Mouse (Mus musculus) MEL (cell line): ENCODE data around the gene Rnf186. TPM values are rescaled to one million over a fixed set of nuclear protein-coding genes. Genes with fewer than 3 reads are reported as not detected.

ENCODE experiments used
- DNase-seq: peaks from one replicate; pipeline ENCODE4 v3.0.0; 2011; ENCODE audit warnings: low read depth, low spot score
- H3K27ac ChIP-seq: 2 replicates; pipeline ENCODE4 v1.5.1; 2012; ENCODE audit warnings: low read depth, mild to moderate bottlenecking, control low read depth, low read length, moderate library complexity; ENCODE audit not compliant: control insufficient read depth
- H3K27me3 ChIP-seq, 2 experiments: fragments of 150-350 bp in 1 of 2; sonication (generic) in 1 of 2; 2 replicates each; pipeline ENCODE4 v1.6.1; 2012; ENCODE audit warnings: low read length in 2 of 2, mild to moderate bottlenecking in 2 of 2, improper control_type of control experiment in 1 of 2, moderate library complexity in 1 of 2; ENCODE audit not compliant: insufficient read depth in 2 of 2, control insufficient read depth in 1 of 2
- H3K36me3 ChIP-seq, 2 experiments: 2 replicates each; pipeline ENCODE4 v1.6.1; 2012 to 2014; ENCODE audit warnings: low read length in 2 of 2, improper control_type of control experiment in 1 of 2, inconsistent platforms in 1 of 2, mild to moderate bottlenecking in 1 of 2; ENCODE audit not compliant: insufficient read depth in 2 of 2, control insufficient read depth in 1 of 2
- H3K4me1 ChIP-seq, 2 experiments: fragments of 150-350 bp in 1 of 2; sonication (generic) in 1 of 2; 2 replicates each; pipeline ENCODE4 v1.6.1; 2012; ENCODE audit warnings: low read length in 2 of 2, improper control_type of control experiment in 1 of 2, mild to moderate bottlenecking in 1 of 2; ENCODE audit not compliant: insufficient read depth in 2 of 2, control insufficient read depth in 1 of 2
- H3K4me3 ChIP-seq, 2 experiments: fragments of 150-350 bp in 1 of 2; sonication (generic) in 1 of 2; 2 replicates each; pipeline ENCODE4 v1.5.1; 2012; ENCODE audit warnings: low read depth in 2 of 2, low read length in 2 of 2, mild to moderate bottlenecking in 2 of 2, moderate library complexity in 2 of 2, control low read depth in 1 of 2, improper control_type of control experiment in 1 of 2; ENCODE audit not compliant: control insufficient read depth in 1 of 2, insufficient read depth in 1 of 2
- H3K79me2 ChIP-seq: 2 replicates; pipeline ENCODE4 v1.6.1; 2012; ENCODE audit warnings: mild to moderate bottlenecking, low read length, moderate library complexity; ENCODE audit not compliant: control insufficient read depth, poor library complexity, insufficient read depth
- H3K9ac ChIP-seq: 2 replicates; pipeline ENCODE4 v1.6.1; 2012; ENCODE audit warnings: low read depth, mild to moderate bottlenecking, control low read depth, low read length, moderate library complexity; ENCODE audit not compliant: control insufficient read depth, poor library complexity, severe bottlenecking
- H3K9me3 ChIP-seq: fragments of 150-350 bp; sonication (generic); replicated peaks from 2 replicates; pipeline ENCODE4 v1.6.1; 2012; ENCODE audit warnings: mild to moderate bottlenecking, low read length, improper control_type of control experiment, moderate library complexity; ENCODE audit not compliant: insufficient read depth
- BHLHE40 ChIP-seq: IDR thresholded peaks from 2 replicates; pipeline ENCODE4 v1.6.1; 2012; ENCODE audit warnings: low read depth, mild to moderate bottlenecking, inconsistent platforms, low read length, improper control_type of control experiment, borderline replicate concordance
- CHD1 ChIP-seq: IDR thresholded peaks from 2 replicates; pipeline ENCODE4 v1.6.1; 2012; ENCODE audit warnings: low read depth, mild to moderate bottlenecking, inconsistent platforms, low read length, improper control_type of control experiment
- ETS1 ChIP-seq: IDR thresholded peaks from 2 replicates; pipeline ENCODE4 v1.6.1; 2012; ENCODE audit warnings: low read depth, mild to moderate bottlenecking, inconsistent platforms, low read length, improper control_type of control experiment, moderate library complexity
- GATA1 ChIP-seq: IDR thresholded peaks from 2 replicates; pipeline ENCODE4 v1.6.1; 2011; ENCODE audit warnings: low read depth, low read length, improper control_type of control experiment
- JUND ChIP-seq: IDR thresholded peaks from 2 replicates; pipeline ENCODE4 v1.6.1; 2011; ENCODE audit warnings: low read depth, mild to moderate bottlenecking, improper control_type of control experiment, low read length
- KAT2A ChIP-seq: conservative IDR thresholded peaks from 2 replicates; pipeline ENCODE4 v1.6.1; 2012; ENCODE audit warnings: low read depth, low read length, improper control_type of control experiment, inconsistent platforms
- MAFK ChIP-seq: IDR thresholded peaks from 2 replicates; pipeline ENCODE4 v1.6.1; 2011; ENCODE audit warnings: low read depth, mild to moderate bottlenecking, low read length, improper control_type of control experiment, borderline replicate concordance
- MAX ChIP-seq: IDR thresholded peaks from 2 replicates; pipeline ENCODE4 v1.6.1; 2011; ENCODE audit warnings: low read length, improper control_type of control experiment
- MAZ ChIP-seq: IDR thresholded peaks from 2 replicates; pipeline ENCODE4 v1.6.1; 2012; ENCODE audit warnings: low read depth, mild to moderate bottlenecking, inconsistent platforms, low read length, improper control_type of control experiment
- MYB ChIP-seq: IDR thresholded peaks from 2 replicates; pipeline ENCODE4 v1.6.1; 2011; ENCODE audit warnings: mild to moderate bottlenecking, low read depth, low read length, improper control_type of control experiment
- MYC ChIP-seq: IDR thresholded peaks from 2 replicates; pipeline ENCODE4 v1.6.1; 2011; ENCODE audit warnings: low read depth, mild to moderate bottlenecking, low read length, improper control_type of control experiment, moderate library complexity
- NELFE ChIP-seq: IDR thresholded peaks from 2 replicates; pipeline ENCODE4 v1.6.1; 2011; ENCODE audit warnings: low read depth, low read length, improper control_type of control experiment
- NRF1 ChIP-seq: IDR thresholded peaks from 2 replicates; pipeline ENCODE4 v1.6.1; 2014; ENCODE audit warnings: low read depth, mild to moderate bottlenecking, inconsistent platforms, low read length, improper control_type of control experiment, moderate library complexity; ENCODE audit not compliant: poor library complexity, insufficient read depth, severe bottlenecking
- POLR2AphosphoS2 ChIP-seq: IDR thresholded peaks from 2 replicates; pipeline ENCODE4 v1.6.1; 2011; ENCODE audit warnings: low read length, improper control_type of control experiment
- POLR2AphosphoS5 ChIP-seq: IDR thresholded peaks from 2 replicates; pipeline ENCODE4 v1.6.1; 2012; ENCODE audit warnings: low read depth, borderline replicate concordance, mild to moderate bottlenecking, inconsistent platforms, low read length, moderate library complexity, mixed read lengths
- RCOR1 ChIP-seq: IDR thresholded peaks from 2 replicates; pipeline ENCODE4 v1.6.1; 2012; ENCODE audit warnings: low read depth, mild to moderate bottlenecking, inconsistent platforms, low read length, improper control_type of control experiment
- SMC3 ChIP-seq: IDR thresholded peaks from 2 replicates; pipeline ENCODE4 v1.6.1; 2011; ENCODE audit warnings: low read depth, low read length, improper control_type of control experiment
- TAL1 ChIP-seq: IDR thresholded peaks from 2 replicates; pipeline ENCODE4 v1.6.1; 2012; ENCODE audit warnings: mild to moderate bottlenecking, inconsistent platforms, low read length, moderate library complexity, mixed read lengths
- TBP ChIP-seq: IDR thresholded peaks from 2 replicates; pipeline ENCODE4 v1.8.0; 2011; ENCODE audit warnings: low read depth, low read length, improper control_type of control experiment
- USF2 ChIP-seq, 2 experiments: IDR thresholded peaks; 2 replicates each; pipeline ENCODE4 v1.6.1; 2011 to 2012; ENCODE audit warnings: improper control_type of control experiment in 2 of 2, low read length in 2 of 2, borderline replicate concordance in 1 of 2, inconsistent platforms in 1 of 2, low read depth in 1 of 2, mild to moderate bottlenecking in 1 of 2; ENCODE audit not compliant: insufficient read depth in 1 of 2
- ZC3H11A ChIP-seq: IDR thresholded peaks from 2 replicates; pipeline ENCODE4 v1.6.1; 2012; ENCODE audit warnings: low read depth, mild to moderate bottlenecking, inconsistent platforms, low read length, improper control_type of control experiment
- ZKSCAN1 ChIP-seq: IDR thresholded peaks from 2 replicates; pipeline ENCODE4 v1.6.1; 2012; ENCODE audit warnings: low read depth, mild to moderate bottlenecking, inconsistent platforms, low read length, improper control_type of control experiment, moderate library complexity
- polyA plus RNA-seq, 2 experiments: library from polyadenylated mRNA; stranded (reverse) in 1 of 2; unstranded in 1 of 2; fragments of >175 nt in 1 of 2; fragments of >200 nt in 1 of 2; gene quantifications; 2 replicates each; pipeline versions ENCODE4 v1.2.1 to v1.2.4; 2012; ENCODE audit warnings: low replicate concordance in 2 of 2, low read depth in 1 of 2; ENCODE audit not compliant: insufficient read length in 2 of 2, insufficient read depth in 1 of 2, missing spikeins in 1 of 2
- total RNA-seq: library from RNA; depleted of rRNA; stranded (reverse); fragments of 300-350 nt; gene quantifications from 2 replicates; pipeline ENCODE4 v1.2.3, GENCODE M21; 2012

Gene Rnf186
- total and polyA plus RNA-seq, 3 experiments = 0.19 to 0.61 TPM; not detected in 1

DNA sequence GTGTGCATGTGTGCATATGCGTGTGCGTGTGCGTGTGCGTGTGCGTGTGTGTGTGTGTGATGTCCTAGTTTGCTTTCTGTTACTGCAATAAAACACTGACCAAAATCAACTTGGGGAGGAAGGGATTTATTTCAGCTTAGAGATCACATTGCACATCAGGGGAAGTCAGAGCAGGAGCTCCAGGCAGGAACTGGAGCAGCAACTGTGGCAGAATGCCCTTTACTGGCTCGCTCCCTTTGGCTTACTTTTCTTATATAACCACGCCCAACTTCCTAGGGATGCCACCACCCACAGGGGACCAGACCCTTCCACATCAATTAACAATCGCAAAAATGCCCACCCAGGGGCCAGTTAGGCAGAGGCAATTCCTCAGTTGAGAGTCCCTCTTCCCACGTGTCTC lies 8.3 kb upstream of the Rnf186 start:
- Histone ChIP-seq H3K4me1 (no peaks in the 10 kb centered on the region; a peak in 1 of 4 replicates), H3K9me3 (no peaks in the 10 kb centered on the region)
- DNase-seq = no peak
- TF ChIP-seq CHD1 = no peak
- no peak for TF ChIP-seq MAX
- no peak for TF ChIP-seq RCOR1
- TF ChIP-seq NELFE = no peak
- TF ChIP-seq MYC = no peak
- TF ChIP-seq POLR2AphosphoS5 = no peak
- TF ChIP-seq TAL1 = no peak
- no peak for TF ChIP-seq USF2 (IDR thresholded peaks at IDR 0.05; ENCODE audit: borderline replicate concordance in 1 of 2, insufficient read depth in 1 of 2, low read depth in 1 of 2, low read length in 2 of 2)
- no peak for TF ChIP-seq MYB
- TF ChIP-seq TBP = no peak
- no peak for TF ChIP-seq BHLHE40
- TF ChIP-seq MAFK = no peak
- TF ChIP-seq MAZ = no peak
- TF ChIP-seq ZKSCAN1 = no peak
- TF ChIP-seq NRF1 = no peak
- TF ChIP-seq JUND = no peak
- TF ChIP-seq, all 39 proteins: peak for 0
- H3K4me3 ChIP-seq = no peak overlapping the region
- no peaks in the 10 kb centered on the region for H3K36me3 ChIP-seq
- H3K9ac ChIP-seq = no peak overlapping the region
- H3K79me2 ChIP-seq = no peaks in the 10 kb centered on the region
- H3K27me3 ChIP-seq = no peaks in the 10 kb centered on the region
- H3K27ac ChIP-seq = no peak overlapping the region

- DNase-seq = no peak
- TF ChIP-seq KAT2A (no peak), MAZ (no peak), ETS1 (no peak), NELFE (no peak), TAL1 (no peak), BHLHE40 (no peak), CHD1 (no peak), POLR2AphosphoS2 (no peak), SMC3 (no peak), ZC3H11A (no peak), GATA1 (no peak)
- Histone ChIP-seq H3K27ac (no peak overlapping the region), H3K4me1 (no peaks in the 10 kb centered on the region; a peak in 1 of 4 replicates), H3K9ac (no peak overlapping the region), H3K9me3 (no peaks in the 10 kb centered on the region), H3K4me3 (no peak overlapping the region), H3K79me2 (no peaks in the 10 kb centered on the region), H3K27me3 (no peaks in the 10 kb centered on the region), H3K36me3 (no peaks in the 10 kb centered on the region)
Observed at GRCm38 (mm10) chr4:138959120-138959519, 7.8 kb upstream of the Rnf186 start.
